Mouse (Mus musculus) kidney, adult 2 months (tissue): ENCODE measurements around the gene B130006D01Rik. TPM values are rescaled to one million over a fixed set of nuclear protein-coding genes. Genes with fewer than 3 reads are reported as not detected.

Source experiments
- DNase-seq: peaks from one replicate; pipeline ENCODE4 v3.0.0; 2021
- H3K27ac ChIP-seq: fragments of 200-500 bp; 2 replicates; pipeline ENCODE4 v1.5.1; 2012; ENCODE audit warnings: low read depth, low read length, control low read depth, inconsistent platforms; ENCODE audit not compliant: insufficient read depth
- H3K27me3 ChIP-seq: fragments of 200-500 bp; replicated peaks from 2 replicates; pipeline ENCODE4 v1.6.1; 2012; ENCODE audit warnings: mild to moderate bottlenecking, moderate library complexity, low read length, inconsistent platforms; ENCODE audit not compliant: control insufficient read depth, insufficient read depth
- H3K36me3 ChIP-seq: fragments of 200-500 bp; 2 replicates; pipeline ENCODE4 v1.6.1; 2012; ENCODE audit warnings: mild to moderate bottlenecking, moderate library complexity, low read length, inconsistent platforms; ENCODE audit not compliant: control insufficient read depth, insufficient read depth
- H3K4me1 ChIP-seq: fragments of 200-500 bp; 2 replicates; pipeline ENCODE4 v1.6.1; 2011; ENCODE audit warnings: low read length; ENCODE audit not compliant: control insufficient read depth, insufficient read depth
- H3K4me3 ChIP-seq: fragments of 200-500 bp; 2 replicates; pipeline ENCODE4 v1.5.1; 2011; ENCODE audit warnings: mild to moderate bottlenecking, low read depth, low read length, control low read depth; ENCODE audit not compliant: insufficient read depth
- CTCF ChIP-seq: fragments of 200-500 bp; conservative IDR thresholded peaks from 2 replicates; pipeline ENCODE4 v1.5.1; 2011; ENCODE audit warnings: low read depth, mild to moderate bottlenecking, control low read depth, low read length, moderate library complexity, mixed read lengths; ENCODE audit not compliant: insufficient read depth, insufficient read length
- POLR2A ChIP-seq: fragments of 200-500 bp; IDR thresholded peaks from one replicate; pipeline ENCODE4 v1.6.1; 2011; ENCODE audit warnings: low read depth, low read length, control low read depth
- WGBS: fragments of 180-500 bp; shearing (Covaris S2); methylation state at CpG from one replicate; pipeline ENCODE4 v1.1.7; 2018; 5-methylcytosine and 5-hydroxymethylcytosine counted together
- polyA plus RNA-seq: library from polyadenylated mRNA; depleted of rRNA; stranded (reverse); fragments of >200 nt; gene quantifications from 2 replicates; pipeline ENCODE4 v1.2.3, GENCODE M21; 2012

B130006D01Rik gene
- polyA plus RNA-seq, 1 experiment = 0.03 TPM

DNA sequence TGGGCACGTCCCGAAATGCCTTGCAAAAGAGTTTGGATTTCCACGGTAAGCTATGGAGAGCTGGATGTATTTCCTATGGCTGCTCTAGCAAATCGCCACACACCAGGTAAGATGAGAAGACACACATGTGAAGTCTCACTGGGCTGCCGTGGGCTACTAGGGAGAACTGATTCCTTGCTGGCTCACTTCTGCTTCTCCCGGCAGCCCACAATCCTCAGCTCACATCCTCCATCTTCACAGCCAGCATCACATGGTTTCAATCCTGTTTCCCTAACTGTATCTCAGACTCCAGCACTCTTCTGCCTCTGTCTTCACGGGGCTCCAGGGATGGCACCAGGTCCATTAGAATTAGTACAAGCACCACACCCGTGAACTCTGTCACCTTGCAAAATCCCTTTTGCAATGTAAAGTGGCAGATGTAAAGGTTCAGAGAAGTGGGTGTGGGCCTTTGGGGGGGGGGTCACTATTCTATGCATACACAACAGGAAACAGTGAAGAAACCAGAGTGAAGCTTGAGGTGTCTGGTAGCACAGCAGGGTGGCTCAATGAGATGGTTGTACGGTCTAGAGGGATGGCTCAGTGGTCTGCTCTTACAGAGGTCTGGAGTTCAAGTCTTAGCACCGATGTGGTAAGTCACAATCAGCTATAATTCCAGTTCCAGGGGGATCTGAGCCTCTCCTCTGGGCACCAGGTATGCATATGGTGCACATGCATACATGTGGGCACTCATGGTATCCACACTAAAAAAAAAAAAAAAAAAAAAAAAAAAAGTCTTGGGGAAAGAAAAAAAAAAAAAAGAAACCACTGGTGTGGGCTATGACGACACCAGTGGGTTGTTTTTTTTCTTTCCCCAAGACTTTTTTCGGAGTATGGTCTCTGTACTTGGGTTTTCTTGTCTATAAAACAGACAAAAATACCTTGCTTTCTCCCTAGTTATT is 19.1 kb upstream of the B130006D01Rik start:
- no peak for DNase-seq
- 90% methylated on average over 12 of the region's 12 CpGs for WGBS
- Histone ChIP-seq H3K4me1 (no peaks in the 10 kb centered on the region), H3K36me3 (no peaks in the 10 kb centered on the region), H3K4me3 (no peak overlapping the region), H3K27ac (no peak overlapping the region), H3K27me3 (no peaks in the 10 kb centered on the region)
- TF ChIP-seq CTCF (no peak), POLR2A (no peak)

GRCm38 (mm10) chr11:95704970-95705330 is 18.4 kb upstream of the B130006D01Rik start:
- H3K4me3 ChIP-seq = no peak overlapping the region
- 74% methylated on average over 4 of the region's 4 CpGs for WGBS
- no peak for DNase-seq
- no peaks in the 10 kb centered on the region for H3K36me3 ChIP-seq
- TF ChIP-seq POLR2A = no peak
- no peak for TF ChIP-seq CTCF
- H3K4me1 ChIP-seq = no peaks in the 10 kb centered on the region
- H3K27me3 ChIP-seq = no peaks in the 10 kb centered on the region
- no peak overlapping the region for H3K27ac ChIP-seq

- 86% methylated on average over 6 of the region's 6 CpGs for WGBS
- DNase-seq = no peak
- peaks cover 8% of the 10 kb centered on the region; the same call in 1 of the 2 replicates for H3K4me1 ChIP-seq
- no peak overlapping the region for H3K4me3 ChIP-seq
- TF ChIP-seq POLR2A (no peak), CTCF (no peak)
- H3K27ac ChIP-seq = no peak overlapping the region
- H3K27me3 ChIP-seq = no peaks in the 10 kb centered on the region
- H3K36me3 ChIP-seq = no peaks in the 10 kb centered on the region
Observed at GRCm38 (mm10) chr11:95709534-95710040, 13.8 kb upstream of the B130006D01Rik start.

DNA sequence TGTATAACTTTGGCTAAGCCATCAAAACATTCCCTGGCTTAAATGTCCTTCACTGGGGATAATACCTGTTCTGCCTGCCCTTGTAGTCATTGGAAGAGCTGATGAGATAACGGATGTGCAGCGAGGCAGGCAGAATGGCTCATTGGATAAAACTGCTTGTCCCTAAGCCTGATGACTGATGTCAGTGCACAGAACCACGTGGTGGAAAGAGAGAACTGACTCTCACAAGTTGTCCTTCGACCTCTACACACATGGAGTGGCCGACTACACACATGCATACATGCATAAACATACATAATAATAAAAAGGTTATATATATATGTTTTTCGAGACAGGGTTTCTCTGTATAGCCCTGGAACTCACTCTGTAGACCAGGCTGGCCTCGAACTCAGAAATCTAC is 12.9 kb upstream of the B130006D01Rik start:
- H3K27me3 ChIP-seq = no peaks in the 10 kb centered on the region
- DNase-seq = no peak
- WGBS = 82% methylated on average over 7 of the region's 7 CpGs

DNA sequence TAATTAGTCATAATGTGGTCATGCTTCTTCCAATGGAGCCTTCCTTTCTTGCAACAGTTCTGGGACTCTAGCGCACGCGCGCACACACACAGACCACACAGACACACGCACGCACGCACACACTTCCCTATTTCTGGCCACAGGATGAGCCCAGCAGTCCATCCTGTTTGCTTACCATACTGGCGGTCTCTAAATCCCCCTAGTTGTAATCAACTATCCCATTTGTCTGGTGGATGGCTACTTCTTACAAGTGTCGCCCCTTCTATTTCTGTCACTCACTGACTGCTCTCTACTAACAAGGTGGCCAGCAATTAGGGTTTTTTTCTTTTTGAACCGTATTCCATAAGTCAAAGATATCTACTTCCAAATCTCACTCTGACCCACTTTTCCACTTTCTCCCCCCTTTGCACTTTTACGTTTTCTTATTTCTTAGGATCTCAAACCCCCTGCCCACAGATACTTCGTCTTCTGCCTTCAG is 11.3 kb upstream of the B130006D01Rik start:
- peak; percentile 60 for DNase-seq
- WGBS = 9% methylated on average over 12 of the region's 12 CpGs
- Histone ChIP-seq H3K4me1 (peaks cover 12% of the 10 kb centered on the region; the same call in 1 of the 2 replicates), H3K36me3 (no peaks in the 10 kb centered on the region), H3K4me3 (peak overlapping the region; percentile 62), H3K27ac (peak overlapping the region; percentile 74), H3K27me3 (no peaks in the 10 kb centered on the region)
- TF ChIP-seq POLR2A (no peak), CTCF (no peak)

More for the DNA sequence above, 12.9 kb upstream of the B130006D01Rik start:
- Histone ChIP-seq H3K36me3 (no peaks in the 10 kb centered on the region), H3K4me1 (peaks cover 8% of the 10 kb centered on the region; the same call in 1 of the 2 replicates), H3K27ac (no peak overlapping the region), H3K4me3 (no peak overlapping the region)
- TF ChIP-seq POLR2A (no peak), CTCF (no peak)

- Histone ChIP-seq H3K36me3 (no peaks in the 10 kb centered on the region), H3K4me3 (peak within 1 kb of the TSS; percentile 62), H3K27me3 (no peaks in the 10 kb centered on the region), H3K4me1 (peaks cover 12% of the 10 kb centered on the region; the same call in 1 of the 2 replicates), H3K27ac (peak within 1 kb of the TSS; percentile 74)
- 3% methylated on average over 87 of the region's 103 CpGs for WGBS
- DNase-seq = peak; percentile 93
- TF ChIP-seq POLR2A = no peak
- no peak for TF ChIP-seq CTCF
Observed at GRCm38 (mm10) chr11:95712563-95713224, 10.7 kb upstream of the B130006D01Rik start, which contains the start of gene Zfp652. Zfp652 (plus strand) TSS chr11:95712673.
